Mouse (Mus musculus): ENCODE data around the gene Plekhb2. TPM values are rescaled to one million over a fixed set of nuclear protein-coding genes. Genes with fewer than 3 reads are reported as not detected.

Gene Plekhb2
- polyA plus RNA-seq, 2 experiments: 4.0 to 8.0 TPM

GRCm38 (mm10) chr1:34868391-34868790 lies 18.6 kb downstream of the Plekhb2 start:
- Histone ChIP-seq H3K27me3 (ENCODE audit: control insufficient read depth, insufficient read depth, low read length) (no peaks in the 10 kb centered on the region), H3K9ac (replicated peaks) (no peak overlapping the region), H3K4me2 (ENCODE audit: low read depth) (no peak overlapping the region), H3K4me1 (replicated peaks; ENCODE audit: control insufficient read depth in 2 of 2, insufficient read depth in 2 of 2, low read length in 1 of 2) (no peaks in the 10 kb centered on the region), H3K36me3 (replicated peaks; ENCODE audit: control insufficient read depth, insufficient read depth, low read depth) (no peaks in the 10 kb centered on the region; the same call in 1 of the 2 replicates), H3K27ac (no peak overlapping the region), H3K4me3 (ENCODE audit: insufficient read depth in 1 of 2, low read depth in 2 of 2, low read length in 2 of 2) (no peak overlapping the region), H3K9me3 (ENCODE audit: control insufficient read depth, low read length) (no peaks in the 10 kb centered on the region)
- no peak for TF ChIP-seq CTCF (IDR thresholded peaks at IDR 0.05; ENCODE audit: low read depth)
- TF ChIP-seq EP300 (IDR thresholded peaks at IDR 0.05; ENCODE audit: low read depth): no peak
- no peak for DNase-seq (ENCODE audit: low read depth in 3 of 3, low spot score in 3 of 3)
- no peak for ATAC-seq (ENCODE audit: insufficient read depth)
- 64% methylated on average over 8 of the region's 8 CpGs for WGBS (ENCODE audit: insufficient replicate concordance)

GRCm38 (mm10) chr1:34869231-34869630 lies 19.5 kb downstream of the Plekhb2 start:
- no peak for TF ChIP-seq CTCF (IDR thresholded peaks at IDR 0.05; ENCODE audit: low read depth)
- TF ChIP-seq EP300 (IDR thresholded peaks at IDR 0.05; ENCODE audit: low read depth): no peak
- WGBS (ENCODE audit: insufficient replicate concordance): 86% methylated on average over 16 of the region's 16 CpGs
- Histone ChIP-seq H3K27ac (no peak overlapping the region), H3K9ac (replicated peaks) (no peak overlapping the region), H3K4me3 (ENCODE audit: insufficient read depth in 1 of 2, low read depth in 2 of 2, low read length in 2 of 2) (no peak overlapping the region), H3K4me2 (ENCODE audit: low read depth) (no peak overlapping the region), H3K4me1 (replicated peaks; ENCODE audit: control insufficient read depth in 2 of 2, insufficient read depth in 2 of 2, low read length in 1 of 2) (no peaks in the 10 kb centered on the region), H3K27me3 (ENCODE audit: control insufficient read depth, insufficient read depth, low read length) (no peaks in the 10 kb centered on the region), H3K36me3 (replicated peaks; ENCODE audit: control insufficient read depth, insufficient read depth, low read depth) (no peaks in the 10 kb centered on the region), H3K9me3 (ENCODE audit: control insufficient read depth, low read length) (no peaks in the 10 kb centered on the region)
- ATAC-seq (ENCODE audit: insufficient read depth): no peak
- DNase-seq (ENCODE audit: low read depth in 3 of 3, low spot score in 3 of 3): no peak

GRCm38 (mm10) chr1:34871170-34871569 lies 21.4 kb downstream of the Plekhb2 start:
- Histone ChIP-seq H3K4me1 (replicated peaks; ENCODE audit: control insufficient read depth in 2 of 2, insufficient read depth in 2 of 2, low read length in 1 of 2) (no peaks in the 10 kb centered on the region), H3K27ac (no peak overlapping the region), H3K9ac (replicated peaks) (no peak overlapping the region), H3K9me3 (ENCODE audit: control insufficient read depth, low read length) (no peaks in the 10 kb centered on the region), H3K4me3 (ENCODE audit: insufficient read depth in 1 of 2, low read depth in 2 of 2, low read length in 2 of 2) (no peak overlapping the region), H3K27me3 (ENCODE audit: control insufficient read depth, insufficient read depth, low read length) (no peaks in the 10 kb centered on the region), H3K4me2 (ENCODE audit: low read depth) (no peak overlapping the region), H3K36me3 (replicated peaks; ENCODE audit: control insufficient read depth, insufficient read depth, low read depth) (no peaks in the 10 kb centered on the region)
- no peak for TF ChIP-seq EP300 (IDR thresholded peaks at IDR 0.05; ENCODE audit: low read depth)
- TF ChIP-seq CTCF (IDR thresholded peaks at IDR 0.05; ENCODE audit: low read depth): no peak
- no peak for DNase-seq (ENCODE audit: low read depth in 3 of 3, low spot score in 3 of 3)
- 80% methylated on average over 9 of the region's 9 CpGs for WGBS (ENCODE audit: insufficient replicate concordance)
- ATAC-seq (ENCODE audit: insufficient read depth): no peak

- Histone ChIP-seq H3K36me3 (replicated peaks; ENCODE audit: control insufficient read depth, insufficient read depth, low read depth) (no peaks in the 10 kb centered on the region), H3K27ac (no peak overlapping the region), H3K4me2 (ENCODE audit: low read depth) (no peak overlapping the region), H3K27me3 (ENCODE audit: control insufficient read depth, insufficient read depth, low read length) (no peaks in the 10 kb centered on the region), H3K9ac (replicated peaks) (no peak overlapping the region), H3K9me3 (ENCODE audit: control insufficient read depth, low read length) (no peaks in the 10 kb centered on the region), H3K4me1 (replicated peaks; ENCODE audit: control insufficient read depth in 2 of 2, insufficient read depth in 2 of 2, low read length in 1 of 2) (no peaks in the 10 kb centered on the region), H3K4me3 (ENCODE audit: insufficient read depth in 1 of 2, low read depth in 2 of 2, low read length in 2 of 2) (no peak overlapping the region)
- ATAC-seq (ENCODE audit: insufficient read depth): no peak
- WGBS (ENCODE audit: insufficient replicate concordance): 55% methylated on average over 5 of the region's 5 CpGs
- DNase-seq (ENCODE audit: low read depth in 3 of 3, low spot score in 3 of 3): no peak
- TF ChIP-seq CTCF (IDR thresholded peaks at IDR 0.05; ENCODE audit: low read depth) (no peak), EP300 (IDR thresholded peaks at IDR 0.05; ENCODE audit: low read depth) (no peak)
Measured at GRCm38 (mm10) chr1:34873551-34873950, 23.8 kb downstream of the Plekhb2 start.

GRCm38 (mm10) chr1:34879611-34880010 lies 29.8 kb downstream of the Plekhb2 start:
- no peaks in the 10 kb centered on the region for H3K36me3 ChIP-seq (replicated peaks; ENCODE audit: control insufficient read depth, insufficient read depth, low read depth)
- H3K27ac ChIP-seq: no peak overlapping the region
- no peak overlapping the region for H3K9ac ChIP-seq (replicated peaks)
- H3K27me3 ChIP-seq (ENCODE audit: control insufficient read depth, insufficient read depth, low read length): no peaks in the 10 kb centered on the region
- ATAC-seq (ENCODE audit: insufficient read depth) (no peak), DNase-seq (ENCODE audit: low read depth in 3 of 3, low spot score in 3 of 3) (no peak)
- H3K4me1 ChIP-seq (replicated peaks; ENCODE audit: control insufficient read depth in 2 of 2, insufficient read depth in 2 of 2, low read length in 1 of 2): no peaks in the 10 kb centered on the region
- 50% methylated on average over 6 of the region's 6 CpGs for WGBS (ENCODE audit: insufficient replicate concordance)
- H3K4me2 ChIP-seq (ENCODE audit: low read depth): no peak overlapping the region
- TF ChIP-seq CTCF (IDR thresholded peaks at IDR 0.05; ENCODE audit: low read depth) (no peak), EP300 (IDR thresholded peaks at IDR 0.05; ENCODE audit: low read depth) (no peak)
- no peaks in the 10 kb centered on the region for H3K9me3 ChIP-seq (ENCODE audit: control insufficient read depth, low read length)
- no peak overlapping the region for H3K4me3 ChIP-seq (ENCODE audit: insufficient read depth in 1 of 2, low read depth in 2 of 2, low read length in 2 of 2)
